Mouse (Mus musculus) forebrain, embryonic 14.5 days (tissue): ENCODE measurements around the gene Trpm5. TPM values are rescaled to one million over a fixed set of nuclear protein-coding genes. Genes with fewer than 3 reads are reported as not detected.

ENCODE experiments used
- ATAC-seq: fragments of 200-750 bp; cut with Nextera tagmentation; 2 replicates; pipeline ENCODE4 v1.8.0; 2017; ENCODE audit warnings: mild to moderate bottlenecking, moderate library complexity
- DNase-seq: peaks from one replicate; pipeline ENCODE4 v3.0.0-alpha.2; 2015; ENCODE audit warnings: low spot score
- H3K27ac ChIP-seq: fragments of 300-500 bp; sonication (generic); 2 replicates; pipeline ENCODE4 v1.5.1; 2014; ENCODE audit warnings: low read depth, mild to moderate bottlenecking, control low read depth, low read length, moderate library complexity
- H3K27me3 ChIP-seq: fragments of 300-500 bp; sonication (generic); replicated peaks from 2 replicates; pipeline ENCODE4 v1.6.1; 2014; ENCODE audit warnings: low read length, control low read depth, mixed read lengths; ENCODE audit not compliant: control insufficient read depth, insufficient read depth
- H3K36me3 ChIP-seq: fragments of 300-500 bp; sonication (generic); 2 replicates; pipeline ENCODE4 v1.6.1; 2014; ENCODE audit warnings: low read length, control low read depth; ENCODE audit not compliant: control insufficient read depth, insufficient read depth
- H3K4me1 ChIP-seq: fragments of 300-500 bp; sonication (generic); 2 replicates; pipeline ENCODE4 v1.6.1; 2014; ENCODE audit warnings: antibody characterized with exemption, low read length, control low read depth; ENCODE audit not compliant: control insufficient read depth, insufficient read depth
- H3K4me2 ChIP-seq: fragments of 300-500 bp; sonication (generic); 2 replicates; pipeline ENCODE4 v1.6.1; 2014; ENCODE audit warnings: mild to moderate bottlenecking, control low read depth, low read length
- H3K4me3 ChIP-seq: fragments of 300-500 bp; sonication (generic); 2 replicates; pipeline ENCODE4 v1.5.1; 2014; ENCODE audit warnings: low read depth, low read length, control low read depth
- H3K9ac ChIP-seq: fragments of 300-500 bp; sonication (generic); 2 replicates; pipeline ENCODE4 v1.6.1; 2014; ENCODE audit warnings: mild to moderate bottlenecking, low read length, control low read depth, moderate library complexity
- H3K9me3 ChIP-seq: fragments of 300-500 bp; sonication (generic); replicated peaks from 2 replicates; pipeline ENCODE4 v1.6.1; 2016; ENCODE audit warnings: low read length, control low read depth, mixed read lengths; ENCODE audit not compliant: control insufficient read depth
- WGBS: fragments of 180-500 bp; shearing (Covaris S2); extraction: QIAGEN DNeasy Blood & Tissue Kit; methylation state at CpG from one replicate; pipeline ENCODE4 v1.1.7; 2014; 5-methylcytosine and 5-hydroxymethylcytosine counted together
- polyA plus RNA-seq: library from polyadenylated mRNA; unstranded; fragments of >200 nt; fragmentation: Nextera tagmentation; extraction: Ambion mirVana; gene quantifications from 2 replicates; pipeline ENCODE4 v1.2.1, GENCODE M21; 2014

The Trpm5 gene
- polyA plus RNA-seq, 1 experiment from 2014 or later = 1.4 TPM

DNA sequence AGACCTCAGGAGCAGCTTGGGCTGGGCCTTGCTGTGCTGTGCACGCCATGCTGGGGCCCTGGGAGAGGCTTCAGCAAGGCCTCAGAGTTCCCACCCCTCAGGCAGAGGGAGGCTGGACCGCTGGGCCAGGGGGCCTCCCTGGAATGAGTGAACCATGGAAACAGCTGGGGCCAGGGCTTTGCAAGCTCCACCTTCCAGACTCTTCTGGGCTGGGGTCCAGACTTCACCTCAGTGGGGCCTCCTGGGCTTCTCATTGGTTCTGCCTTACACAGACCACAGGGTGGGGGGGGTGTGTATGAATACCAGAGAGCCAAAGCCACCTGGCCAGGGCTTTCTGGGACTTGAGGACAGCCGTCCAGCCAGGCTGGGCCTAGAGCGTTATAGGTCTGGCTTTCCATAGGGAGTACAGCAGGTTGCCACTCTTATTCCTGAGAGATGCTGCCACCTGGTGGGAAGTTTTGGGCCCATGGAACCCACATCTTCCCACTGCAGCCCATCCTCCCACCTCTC lies 7.3 kb downstream of the Trpm5 start:
- Histone ChIP-seq H3K4me1 (no peaks in the 10 kb centered on the region), H3K4me3 (no peak overlapping the region), H3K27me3 (no peaks in the 10 kb centered on the region), H3K9ac (no peak overlapping the region), H3K9me3 (no peaks in the 10 kb centered on the region), H3K27ac (no peak overlapping the region), H3K4me2 (no peak overlapping the region), H3K36me3 (no peaks in the 10 kb centered on the region)
- peak; percentile 58; the same call in 1 of the 2 replicates for ATAC-seq
- DNase-seq = peak; percentile 56
- 35% methylated on average over 4 of the region's 4 CpGs for WGBS

DNA sequence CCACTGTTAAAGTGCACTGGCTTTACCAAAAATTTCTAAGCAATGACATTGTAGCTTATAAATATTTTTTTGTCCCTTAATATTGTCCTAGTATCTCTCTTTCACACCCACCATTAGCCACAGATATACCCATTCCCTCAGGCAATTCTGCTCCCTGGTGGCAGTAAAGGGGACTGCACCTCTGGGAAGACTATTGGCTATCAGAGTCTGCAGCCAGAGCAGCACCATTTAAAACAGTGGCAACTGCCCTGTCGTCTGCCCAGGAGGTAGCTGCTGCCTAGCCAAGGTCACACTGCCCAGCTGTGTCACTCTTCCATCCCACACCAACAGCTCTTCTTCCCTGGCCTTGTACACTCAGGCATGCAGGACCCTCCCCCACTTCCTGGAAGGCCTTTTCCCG lies 8.1 kb downstream of the Trpm5 start:
- H3K27ac ChIP-seq = no peak overlapping the region
- DNase-seq = peak; percentile 49
- H3K9ac ChIP-seq = no peak overlapping the region
- no peak for ATAC-seq
- H3K4me1 ChIP-seq = no peaks in the 10 kb centered on the region
- no peaks in the 10 kb centered on the region for H3K36me3 ChIP-seq
- H3K27me3 ChIP-seq = no peaks in the 10 kb centered on the region
- no peak overlapping the region for H3K4me2 ChIP-seq
- H3K9me3 ChIP-seq = no peaks in the 10 kb centered on the region
- no peak overlapping the region for H3K4me3 ChIP-seq
- 59% methylated on average over 2 of the region's 2 CpGs for WGBS

DNA sequence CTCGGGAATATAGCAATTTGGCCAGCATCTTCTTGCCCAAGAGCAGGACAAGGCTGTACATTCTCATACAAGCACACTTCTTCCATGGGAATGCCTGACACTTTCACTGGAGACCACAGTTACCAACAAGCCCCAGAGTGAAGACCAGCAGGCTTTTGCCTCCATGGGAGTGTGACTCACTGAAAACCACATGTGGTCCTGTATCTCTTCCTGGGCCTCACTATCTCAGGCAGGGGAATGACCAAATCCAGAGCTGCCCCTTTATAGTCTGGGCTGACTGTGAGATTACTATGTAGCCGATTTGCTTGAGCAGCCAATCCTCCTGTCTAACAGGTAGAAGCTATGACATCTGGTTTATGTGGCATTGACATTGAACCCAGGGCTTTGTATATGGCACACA lies 10.7 kb downstream of the Trpm5 start:
- Histone ChIP-seq H3K4me2 (no peak overlapping the region), H3K4me3 (no peak overlapping the region), H3K4me1 (no peaks in the 10 kb centered on the region), H3K27ac (no peak overlapping the region), H3K36me3 (no peaks in the 10 kb centered on the region), H3K9ac (no peak overlapping the region), H3K9me3 (no peaks in the 10 kb centered on the region), H3K27me3 (no peaks in the 10 kb centered on the region)
- no peak for ATAC-seq
- DNase-seq = no peak
- 70% methylated on average over 2 of the region's 2 CpGs for WGBS

DNA sequence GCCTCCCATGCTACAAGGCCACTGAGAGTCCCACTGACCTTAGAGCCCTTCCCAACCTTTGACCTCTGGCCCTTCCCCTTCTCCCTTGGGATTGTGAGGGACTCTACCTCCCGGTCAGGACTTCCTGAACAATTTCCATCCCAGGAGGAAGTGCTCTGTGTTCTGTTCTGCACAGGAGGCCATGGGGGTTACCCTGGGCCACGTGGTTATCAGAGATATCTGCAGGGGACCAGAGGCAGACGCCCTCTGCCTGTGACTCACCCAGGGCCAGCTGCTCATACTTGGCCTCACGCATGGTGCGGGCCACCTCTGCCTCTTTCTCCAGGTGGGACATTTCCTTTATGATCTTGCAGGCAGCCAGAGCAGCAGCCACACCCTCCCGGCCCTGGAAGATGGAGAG lies 12.4 kb downstream of the Trpm5 start:
- Histone ChIP-seq H3K27me3 (no peaks in the 10 kb centered on the region), H3K27ac (no peak overlapping the region), H3K36me3 (no peaks in the 10 kb centered on the region), H3K4me3 (no peak overlapping the region), H3K4me1 (no peaks in the 10 kb centered on the region), H3K4me2 (no peak overlapping the region), H3K9me3 (no peaks in the 10 kb centered on the region), H3K9ac (no peak overlapping the region)
- no peak for DNase-seq
- WGBS = 75% methylated on average over 6 of the region's 6 CpGs
- no peak for ATAC-seq

DNA sequence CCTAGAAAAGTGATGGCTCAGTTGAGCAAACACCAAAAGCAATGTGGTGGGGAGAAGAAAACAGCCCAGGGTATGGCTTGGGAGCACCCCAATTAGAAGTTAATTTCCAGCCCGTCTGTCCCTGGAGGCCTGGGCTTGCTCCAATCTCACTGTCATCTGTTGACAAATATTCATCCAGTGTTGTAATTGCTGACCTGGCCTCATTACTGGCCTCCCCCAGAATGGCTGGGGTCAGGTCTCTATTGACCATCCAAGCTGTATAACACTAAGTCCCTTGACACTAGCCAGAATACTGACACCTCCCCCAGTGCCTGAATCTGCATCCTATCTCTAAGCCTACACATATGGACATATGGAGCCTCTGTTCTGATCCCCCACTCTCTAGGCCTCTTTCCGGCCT lies 17.1 kb downstream of the Trpm5 start:
- WGBS = 77% methylated on average over 2 of the region's 2 CpGs
- H3K4me1 ChIP-seq = no peaks in the 10 kb centered on the region
- H3K4me2 ChIP-seq = no peak overlapping the region
- no peaks in the 10 kb centered on the region for H3K9me3 ChIP-seq
- no peaks in the 10 kb centered on the region for H3K36me3 ChIP-seq
- ATAC-seq = no peak
- DNase-seq = no peak
- no peak overlapping the region for H3K9ac ChIP-seq
- H3K27ac ChIP-seq = no peak overlapping the region
- no peak overlapping the region for H3K4me3 ChIP-seq
- H3K27me3 ChIP-seq = no peaks in the 10 kb centered on the region

DNA sequence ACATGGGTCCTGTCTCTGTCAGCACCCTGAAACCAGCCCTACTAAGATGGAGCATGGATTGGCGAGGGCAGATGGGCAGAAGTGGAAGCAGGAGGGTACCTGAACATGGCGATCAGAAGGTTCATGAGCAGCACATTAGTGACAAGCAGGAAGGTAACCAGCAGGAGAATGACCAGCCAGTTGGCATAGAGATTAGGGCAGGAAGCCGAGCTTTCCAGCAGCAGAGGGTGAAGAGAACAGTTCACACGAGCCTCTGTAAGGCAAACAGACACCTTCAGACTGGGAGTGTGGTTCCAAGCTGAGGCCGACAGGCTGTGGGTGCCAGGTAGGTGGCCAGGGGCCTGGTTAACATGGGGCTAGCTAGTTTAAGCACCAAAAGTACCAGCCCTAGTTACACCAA lies 19.0 kb downstream of the Trpm5 start:
- H3K9me3 ChIP-seq = no peaks in the 10 kb centered on the region
- WGBS = 81% methylated on average over 5 of the region's 5 CpGs
- H3K27ac ChIP-seq = no peak overlapping the region
- no peak overlapping the region for H3K4me2 ChIP-seq
- H3K4me3 ChIP-seq = no peak overlapping the region
- H3K27me3 ChIP-seq = no peaks in the 10 kb centered on the region
- H3K9ac ChIP-seq = no peak overlapping the region
- H3K4me1 ChIP-seq = peaks cover 4% of the 10 kb centered on the region
- no peak for ATAC-seq
- DNase-seq = no peak
- 0 out of 2 replicates have a peak, but pooled peaks cover 4% of the 10 kb centered on the region for H3K36me3 ChIP-seq

DNA sequence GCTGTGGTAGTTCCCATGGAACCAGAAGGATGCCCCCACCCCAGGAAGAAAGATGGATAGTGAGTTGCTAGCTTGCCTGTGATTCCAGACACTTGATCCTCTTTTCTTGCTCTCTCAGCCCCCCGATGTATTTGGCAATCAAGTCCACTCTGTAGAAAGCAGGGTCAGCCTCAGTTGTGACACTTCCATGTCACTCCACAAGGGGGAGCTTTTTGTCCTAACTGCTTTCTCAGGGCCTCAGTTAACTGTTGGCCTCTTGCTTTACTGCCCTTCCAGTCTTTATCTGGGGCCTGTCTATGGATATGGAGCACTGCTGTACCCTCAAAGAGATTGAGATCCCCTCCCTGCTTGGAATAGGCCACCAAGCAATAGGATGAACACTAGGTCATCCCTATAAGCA lies 21.4 kb downstream of the Trpm5 start:
- no peaks in the 10 kb centered on the region for H3K27me3 ChIP-seq
- no peak overlapping the region for H3K4me3 ChIP-seq
- 64% methylated on average over 1 of the region's 1 CpGs for WGBS
- ATAC-seq (no peak), DNase-seq (no peak)
- no peak overlapping the region for H3K9ac ChIP-seq
- 0 out of 2 replicates have a peak, but pooled peaks cover 4% of the 10 kb centered on the region for H3K36me3 ChIP-seq
- no peaks in the 10 kb centered on the region for H3K9me3 ChIP-seq
- H3K27ac ChIP-seq = no peak overlapping the region
- H3K4me1 ChIP-seq = peaks cover 14% of the 10 kb centered on the region
- H3K4me2 ChIP-seq = no peak overlapping the region

DNA sequence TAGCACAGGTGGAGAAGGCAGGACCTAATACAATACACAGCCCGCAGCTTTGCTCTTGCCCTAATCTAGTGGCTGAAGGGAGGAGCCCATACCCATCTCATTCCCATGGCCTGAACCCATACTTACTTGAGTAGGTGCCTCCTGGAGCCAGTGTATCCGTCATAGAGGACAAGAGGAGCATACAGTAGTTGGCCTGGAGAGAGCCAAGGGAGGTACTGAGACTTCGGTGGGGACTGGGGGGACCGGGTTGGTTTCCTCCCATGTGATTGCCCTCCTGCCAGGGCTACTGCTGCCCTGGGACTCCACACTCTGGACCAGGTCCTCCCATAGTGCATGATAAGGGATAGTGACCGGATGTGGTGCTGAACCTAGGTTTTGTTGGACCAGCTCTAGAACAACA lies 21.8 kb downstream of the Trpm5 start:
- ATAC-seq (no peak), DNase-seq (no peak)
- peaks cover 15% of the 10 kb centered on the region for H3K4me1 ChIP-seq
- peaks cover 6% of the 10 kb centered on the region; the same call in 1 of the 2 replicates for H3K36me3 ChIP-seq
- H3K27me3 ChIP-seq = no peaks in the 10 kb centered on the region
- H3K9me3 ChIP-seq = no peaks in the 10 kb centered on the region
- no peak overlapping the region for H3K27ac ChIP-seq
- no peak overlapping the region for H3K9ac ChIP-seq
- no peak overlapping the region for H3K4me2 ChIP-seq
- WGBS = 83% methylated on average over 5 of the region's 5 CpGs
- no peak overlapping the region for H3K4me3 ChIP-seq

DNA sequence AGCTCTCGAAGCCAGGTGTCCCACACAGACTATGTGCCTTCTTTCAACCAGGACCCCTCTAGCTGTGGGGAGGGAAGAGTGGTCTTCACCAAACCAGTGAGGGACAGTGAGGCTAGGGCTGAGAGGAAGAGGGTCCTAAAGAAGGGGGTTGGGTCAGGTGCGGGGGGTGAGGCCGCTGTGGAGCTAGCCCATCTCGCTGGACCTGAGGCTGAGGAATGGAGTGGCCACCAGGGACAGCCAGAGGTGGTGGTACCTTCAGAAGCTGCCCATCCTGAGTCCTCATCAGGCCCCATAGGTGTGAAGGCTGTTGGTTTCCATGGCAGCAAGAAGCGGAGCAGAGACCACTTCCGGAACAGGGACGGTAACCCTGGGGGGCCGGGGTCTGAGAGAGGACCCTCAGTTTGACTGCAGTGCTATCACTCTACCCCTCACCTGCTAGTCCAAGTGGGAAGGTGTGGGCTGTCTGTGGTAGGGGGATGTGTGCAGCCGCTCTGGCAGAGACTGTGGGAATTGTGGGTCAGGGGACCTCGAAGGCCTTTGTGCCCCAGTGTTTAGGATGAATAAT lies 23.9 kb downstream of the Trpm5 start:
- WGBS = 89% methylated on average over 10 of the region's 10 CpGs
- no peak for ATAC-seq
- Histone ChIP-seq H3K27me3 (no peaks in the 10 kb centered on the region), H3K4me1 (peaks cover 15% of the 10 kb centered on the region), H3K4me2 (peak overlapping the region; percentile 96), H3K9me3 (no peaks in the 10 kb centered on the region), H3K4me3 (peak overlapping the region; percentile 80), H3K36me3 (peaks cover 26% of the 10 kb centered on the region), H3K27ac (no peak overlapping the region), H3K9ac (peak overlapping the region; percentile 91)
- DNase-seq = no peak
